Mouse (Mus musculus) stomach, postnatal 0 days (tissue): Measurements from ENCODE around the gene Acadvl. TPM values are rescaled to one million over a fixed set of nuclear protein-coding genes. Genes with fewer than 3 reads are reported as not detected.

Experiments
- ATAC-seq: fragments of 200-750 bp; cut with Nextera tagmentation; 2 replicates; pipeline ENCODE4 v1.8.0; 2017; ENCODE audit not compliant: low FRiP score, low TSS enrichment
- DNase-seq: peaks from one replicate; pipeline ENCODE4 v3.0.0-alpha.2; 2016; ENCODE audit warnings: low spot score
- H3K27ac ChIP-seq: fragments of 300-500 bp; sonication (generic); replicated peaks from 2 replicates; pipeline ENCODE4 v1.5.1; 2014; ENCODE audit warnings: mild to moderate bottlenecking, control low read depth
- H3K27me3 ChIP-seq: fragments of 300-500 bp; sonication (generic); 2 replicates; pipeline ENCODE4 v1.6.1; 2014; ENCODE audit warnings: low read length; ENCODE audit not compliant: control insufficient read depth, insufficient read depth
- H3K36me3 ChIP-seq: fragments of 300-500 bp; sonication (generic); 2 replicates; pipeline ENCODE4 v1.6.1; 2014; ENCODE audit warnings: low read length, mixed read lengths; ENCODE audit not compliant: control insufficient read depth, insufficient read depth
- H3K4me1 ChIP-seq: fragments of 300-500 bp; sonication (generic); replicated peaks from 2 replicates; pipeline ENCODE4 v1.6.1; 2014; ENCODE audit warnings: antibody characterized with exemption; ENCODE audit not compliant: control insufficient read depth, insufficient read depth
- H3K4me2 ChIP-seq: fragments of 300-500 bp; sonication (generic); replicated peaks from 2 replicates; pipeline ENCODE4 v1.6.1; 2014; ENCODE audit warnings: low read depth, mild to moderate bottlenecking, control low read depth, moderate library complexity
- H3K4me3 ChIP-seq: fragments of 300-500 bp; sonication (generic); 2 replicates; pipeline ENCODE4 v1.5.1; 2014; ENCODE audit warnings: low read depth, low read length, control low read depth
- H3K9ac ChIP-seq: fragments of 300-500 bp; sonication (generic); 2 replicates; pipeline ENCODE4 v1.6.1; 2014; ENCODE audit warnings: mild to moderate bottlenecking, low read length, control low read depth, mixed read lengths
- H3K9me3 ChIP-seq: fragments of 300-500 bp; sonication (generic); 2 replicates; pipeline ENCODE4 v1.6.1; 2016; ENCODE audit warnings: low read length; ENCODE audit not compliant: control insufficient read depth
- CTCF ChIP-seq: IDR thresholded peaks from 2 replicates; pipeline ENCODE4 v1.5.1; 2016; ENCODE audit warnings: antibody characterized with exemption, low read depth, mild to moderate bottlenecking, moderate library complexity
- EP300 ChIP-seq: optimal IDR thresholded peaks from 2 replicates; pipeline ENCODE3; 2016; ENCODE audit warnings: antibody characterized with exemption
- WGBS: fragments of 180-500 bp; shearing (Covaris S2); extraction: QIAGEN DNeasy Blood & Tissue Kit; methylation state at CpG from one replicate; pipeline ENCODE4 v1.1.7; 2014; 5-methylcytosine and 5-hydroxymethylcytosine counted together
- polyA plus RNA-seq: library from polyadenylated mRNA; unstranded; fragments of >200 nt; fragmentation: Nextera tagmentation; extraction: Ambion mirVana; gene quantifications from 2 replicates; pipeline ENCODE4 v1.2.1, GENCODE M21; 2015

Gene Acadvl
- polyA plus RNA-seq, 1 experiment from 2014 or later = 143 TPM

GRCm38 (mm10) chr11:70053156-70053555, 37.9 kb upstream of the Acadvl start:
- Histone ChIP-seq H3K9ac (no peak overlapping the region), H3K4me2 (no peak overlapping the region), H3K9me3 (no peaks in the 10 kb centered on the region), H3K27ac (no peak overlapping the region), H3K36me3 (no peaks in the 10 kb centered on the region), H3K4me1 (no peaks in the 10 kb centered on the region; the same call in 1 of the 2 replicates), H3K27me3 (no peaks in the 10 kb centered on the region), H3K4me3 (no peak overlapping the region)
- DNase-seq = no peak
- 31% methylated on average over 7 of the region's 7 CpGs for WGBS
- ATAC-seq = no peak
- TF ChIP-seq EP300 = no peak
- TF ChIP-seq CTCF = no peak

DNA sequence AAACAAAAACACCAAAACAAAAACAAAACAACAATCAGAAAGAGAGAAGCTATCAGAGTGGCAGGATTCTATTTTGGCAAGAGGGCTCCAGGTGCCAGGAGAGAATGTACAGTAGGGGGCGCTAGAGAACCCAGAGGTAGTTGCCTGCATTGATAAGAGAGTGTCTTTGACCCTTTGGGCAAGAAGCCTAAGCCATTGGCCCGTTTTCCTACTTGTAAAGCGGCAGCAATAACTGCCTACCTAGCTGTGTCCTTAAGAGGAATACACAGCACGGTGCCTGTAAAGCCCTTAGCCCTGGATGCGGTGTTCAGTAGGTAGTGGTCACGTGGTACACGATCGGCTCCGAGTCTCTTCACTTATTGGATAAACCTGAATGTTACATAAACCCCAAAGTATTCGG, 34.6 kb upstream of the Acadvl start:
- ATAC-seq (no peak), DNase-seq (no peak)
- no peaks in the 10 kb centered on the region for H3K9me3 ChIP-seq
- H3K4me1 ChIP-seq = no peaks in the 10 kb centered on the region; the same call in 1 of the 2 replicates
- no peak for TF ChIP-seq EP300
- TF ChIP-seq CTCF = peak; percentile 49
- H3K36me3 ChIP-seq = no peaks in the 10 kb centered on the region
- no peak overlapping the region for H3K4me2 ChIP-seq
- no peak overlapping the region for H3K27ac ChIP-seq
- H3K27me3 ChIP-seq = no peaks in the 10 kb centered on the region
- no peak overlapping the region for H3K9ac ChIP-seq
- WGBS = 48% methylated on average over 10 of the region's 10 CpGs
- H3K4me3 ChIP-seq = no peak overlapping the region

- no peak for DNase-seq
- no peaks in the 10 kb centered on the region for H3K27me3 ChIP-seq
- TF ChIP-seq CTCF (no peak), EP300 (no peak)
- no peaks in the 10 kb centered on the region for H3K9me3 ChIP-seq
- no peak overlapping the region for H3K4me2 ChIP-seq
- 52% methylated on average over 6 of the region's 6 CpGs for WGBS
- H3K27ac ChIP-seq = no peak overlapping the region
- no peak overlapping the region for H3K4me3 ChIP-seq
- no peaks in the 10 kb centered on the region; the same call in 1 of the 2 replicates for H3K4me1 ChIP-seq
- H3K9ac ChIP-seq = no peak overlapping the region
- ATAC-seq = no peak
- no peaks in the 10 kb centered on the region for H3K36me3 ChIP-seq
Observed at GRCm38 (mm10) chr11:70049366-70049765, 34.2 kb upstream of the Acadvl start.

DNA sequence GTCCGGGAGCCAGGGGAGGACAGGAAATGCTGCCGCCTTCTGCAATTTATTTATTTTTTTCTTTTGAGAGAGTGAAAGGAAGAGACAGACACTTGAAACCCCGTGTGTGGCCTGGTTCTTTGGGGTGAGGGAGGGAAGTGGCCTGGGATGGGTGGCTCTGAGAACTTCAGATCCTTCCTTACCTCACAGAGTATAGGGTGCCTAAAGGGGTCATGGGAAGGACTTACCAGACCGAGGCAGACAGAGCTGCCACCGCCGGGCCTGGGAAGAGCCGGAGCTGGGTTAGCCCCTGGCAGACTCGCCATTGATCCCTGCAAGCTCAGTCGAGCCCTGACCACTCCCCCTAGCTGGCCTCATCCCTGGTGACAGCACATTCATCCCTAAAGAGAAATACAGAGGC, 30.2 kb upstream of the Acadvl start:
- WGBS = 41% methylated on average over 9 of the region's 9 CpGs

DNA sequence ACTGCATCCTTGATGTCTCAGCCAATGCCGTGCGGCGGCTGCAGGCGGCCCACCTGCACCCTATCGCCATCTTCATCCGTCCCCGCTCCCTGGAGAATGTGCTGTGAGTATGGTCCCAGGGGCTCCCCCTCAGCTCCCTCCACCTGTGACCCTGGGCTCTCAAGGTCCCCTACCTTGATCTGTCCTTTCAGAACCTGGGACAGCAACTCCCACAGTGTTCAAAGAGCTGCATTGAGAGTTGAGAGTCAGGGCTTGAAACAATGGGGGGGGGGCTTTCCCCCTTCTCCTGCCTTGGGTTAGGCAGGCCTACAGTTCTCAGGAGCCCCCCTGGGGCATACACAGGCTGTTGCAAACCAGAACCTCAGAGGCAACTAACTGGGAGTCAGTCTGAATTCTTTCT, 28.5 kb upstream of the Acadvl start:
- Histone ChIP-seq H3K9me3 (no peaks in the 10 kb centered on the region), H3K4me1 (no peaks in the 10 kb centered on the region), H3K36me3 (peaks cover 2% of the 10 kb centered on the region; the same call in 1 of the 2 replicates), H3K4me2 (no peak overlapping the region), H3K27me3 (no peaks in the 10 kb centered on the region), H3K4me3 (no peak overlapping the region), H3K9ac (no peak overlapping the region), H3K27ac (no peak overlapping the region)
- WGBS = 87% methylated on average over 7 of the region's 7 CpGs
- no peak for TF ChIP-seq EP300
- no peak for TF ChIP-seq CTCF
- no peak for DNase-seq
- ATAC-seq = no peak

More for the DNA sequence above, 30.2 kb upstream of the Acadvl start:
- ATAC-seq = no peak
- Histone ChIP-seq H3K27ac (no peak overlapping the region), H3K36me3 (peaks cover 2% of the 10 kb centered on the region; the same call in 1 of the 2 replicates), H3K9me3 (no peaks in the 10 kb centered on the region), H3K27me3 (no peaks in the 10 kb centered on the region), H3K9ac (no peak overlapping the region), H3K4me2 (no peak overlapping the region), H3K4me3 (no peak overlapping the region), H3K4me1 (no peaks in the 10 kb centered on the region)
- TF ChIP-seq CTCF (no peak), EP300 (no peak)
- no peak for DNase-seq

- Histone ChIP-seq H3K9ac (no peak overlapping the region), H3K9me3 (no peaks in the 10 kb centered on the region), H3K36me3 (peaks cover 2% of the 10 kb centered on the region; the same call in 1 of the 2 replicates), H3K4me2 (no peak overlapping the region), H3K27me3 (no peaks in the 10 kb centered on the region), H3K27ac (no peak overlapping the region), H3K4me1 (no peaks in the 10 kb centered on the region), H3K4me3 (no peak overlapping the region)
- no peak for DNase-seq
- TF ChIP-seq EP300 (no peak), CTCF (no peak)
- 85% methylated on average over 23 of the region's 23 CpGs for WGBS
- no peak for ATAC-seq
Observed at GRCm38 (mm10) chr11:70042309-70043085, 27.3 kb upstream of the Acadvl start.
